Mouse (Mus musculus) ES-E14 (cell line): ENCODE data around the gene Obox2.
"Not testable (repeated sequence)": the region's sequence is repeated elsewhere in the genome, so short reads cannot be mapped to it uniquely, and the experiment has no call there.

Experiments
- CHD2 ChIP-seq: IDR thresholded peaks from 2 replicates; pipeline ENCODE4 v1.6.1; 2014; ENCODE audit warnings: mild to moderate bottlenecking, low read depth, low read length, inconsistent platforms
- MAFK ChIP-seq: IDR thresholded peaks from 2 replicates; pipeline ENCODE4 v1.6.1; 2014; ENCODE audit warnings: mild to moderate bottlenecking, low read depth, low read length, inconsistent platforms; ENCODE audit not compliant: insufficient read depth
- ZC3H11A ChIP-seq: IDR thresholded peaks from 2 replicates; pipeline ENCODE4 v1.6.1; 2012; ENCODE audit warnings: low read depth, mild to moderate bottlenecking, inconsistent platforms, low read length, borderline replicate concordance
- ZNF384 ChIP-seq: IDR thresholded peaks from 2 replicates; pipeline ENCODE4 v1.6.1; 2012; ENCODE audit warnings: low read depth, low read length, inconsistent platforms

GRCm38 (mm10) chr7:15418046-15418445 is 29.5 kb downstream of the Obox2 start:
- TF ChIP-seq ZC3H11A, CHD2, MAFK, ZNF384: not testable (repeated sequence)
